Mouse (Mus musculus) forebrain, embryonic 14.5 days (tissue): Measurements from ENCODE around the gene Atg2a. TPM values are rescaled to one million over a fixed set of nuclear protein-coding genes. Genes with fewer than 3 reads are reported as not detected.
"Not testable (repeated sequence)": the region's sequence is repeated elsewhere in the genome, so short reads cannot be mapped to it uniquely, and the experiment has no call there.

Source experiments
- ATAC-seq: fragments of 200-750 bp; cut with Nextera tagmentation; 2 replicates; pipeline ENCODE4 v1.8.0; 2017; ENCODE audit warnings: mild to moderate bottlenecking, moderate library complexity
- DNase-seq: peaks from one replicate; pipeline ENCODE4 v3.0.0-alpha.2; 2015; ENCODE audit warnings: low spot score
- H3K27ac ChIP-seq: fragments of 300-500 bp; sonication (generic); 2 replicates; pipeline ENCODE4 v1.5.1; 2014; ENCODE audit warnings: low read depth, mild to moderate bottlenecking, control low read depth, low read length, moderate library complexity
- H3K27me3 ChIP-seq: fragments of 300-500 bp; sonication (generic); replicated peaks from 2 replicates; pipeline ENCODE4 v1.6.1; 2014; ENCODE audit warnings: low read length, control low read depth, mixed read lengths; ENCODE audit not compliant: control insufficient read depth, insufficient read depth
- H3K36me3 ChIP-seq: fragments of 300-500 bp; sonication (generic); 2 replicates; pipeline ENCODE4 v1.6.1; 2014; ENCODE audit warnings: low read length, control low read depth; ENCODE audit not compliant: control insufficient read depth, insufficient read depth
- H3K4me1 ChIP-seq: fragments of 300-500 bp; sonication (generic); 2 replicates; pipeline ENCODE4 v1.6.1; 2014; ENCODE audit warnings: antibody characterized with exemption, low read length, control low read depth; ENCODE audit not compliant: control insufficient read depth, insufficient read depth
- H3K4me2 ChIP-seq: fragments of 300-500 bp; sonication (generic); 2 replicates; pipeline ENCODE4 v1.6.1; 2014; ENCODE audit warnings: mild to moderate bottlenecking, control low read depth, low read length
- H3K4me3 ChIP-seq: fragments of 300-500 bp; sonication (generic); 2 replicates; pipeline ENCODE4 v1.5.1; 2014; ENCODE audit warnings: low read depth, low read length, control low read depth
- H3K9ac ChIP-seq: fragments of 300-500 bp; sonication (generic); 2 replicates; pipeline ENCODE4 v1.6.1; 2014; ENCODE audit warnings: mild to moderate bottlenecking, low read length, control low read depth, moderate library complexity
- H3K9me3 ChIP-seq: fragments of 300-500 bp; sonication (generic); replicated peaks from 2 replicates; pipeline ENCODE4 v1.6.1; 2016; ENCODE audit warnings: low read length, control low read depth, mixed read lengths; ENCODE audit not compliant: control insufficient read depth
- WGBS: fragments of 180-500 bp; shearing (Covaris S2); extraction: QIAGEN DNeasy Blood & Tissue Kit; methylation state at CpG from one replicate; pipeline ENCODE4 v1.1.7; 2014; 5-methylcytosine and 5-hydroxymethylcytosine counted together
- polyA plus RNA-seq: library from polyadenylated mRNA; unstranded; fragments of >200 nt; fragmentation: Nextera tagmentation; extraction: Ambion mirVana; gene quantifications from 2 replicates; pipeline ENCODE4 v1.2.1, GENCODE M21; 2014

Gene Atg2a
- polyA plus RNA-seq, 1 experiment from 2014 or later = 7.9 TPM

GRCm38 (mm10) chr19:6284502-6284901 lies 43.0 kb downstream of the Atg2a start:
- Histone ChIP-seq H3K4me2 (no peak overlapping the region), H3K27ac (no peak overlapping the region), H3K9ac (no peak overlapping the region), H3K4me3 (no peak overlapping the region), H3K27me3 (no peaks in the 10 kb centered on the region), H3K9me3 (no peaks in the 10 kb centered on the region), H3K36me3 (peaks cover 68% of the 10 kb centered on the region), H3K4me1 (no peaks in the 10 kb centered on the region; the same call in 1 of the 2 replicates)
- DNase-seq (no peak), ATAC-seq (no peak)
- 91% methylated on average over 12 of the region's 12 CpGs for WGBS

GRCm38 (mm10) chr19:6285226-6285625 lies 43.8 kb downstream of the Atg2a start:
- no peak overlapping the region for H3K4me2 ChIP-seq
- H3K4me3 ChIP-seq = no peak overlapping the region
- H3K27ac ChIP-seq = no peak overlapping the region
- WGBS = 85% methylated on average over 8 of the region's 8 CpGs
- H3K9me3 ChIP-seq = no peaks in the 10 kb centered on the region
- H3K36me3 ChIP-seq = peaks cover 64% of the 10 kb centered on the region
- H3K9ac ChIP-seq = no peak overlapping the region
- no peak for DNase-seq
- H3K4me1 ChIP-seq = no peaks in the 10 kb centered on the region
- ATAC-seq = no peak
- H3K27me3 ChIP-seq = no peaks in the 10 kb centered on the region

GRCm38 (mm10) chr19:6285632-6286433 lies 44.4 kb downstream of the Atg2a start:
- Histone ChIP-seq H3K4me1 (no peaks in the 10 kb centered on the region), H3K36me3 (peaks cover 58% of the 10 kb centered on the region), H3K27ac (no peak overlapping the region), H3K4me3 (no peak overlapping the region), H3K27me3 (no peaks in the 10 kb centered on the region), H3K9me3 (no peaks in the 10 kb centered on the region), H3K9ac (no peak overlapping the region), H3K4me2 (no peak overlapping the region)
- no peak for DNase-seq
- ATAC-seq = no peak
- 86% methylated on average over 7 of the region's 7 CpGs for WGBS

GRCm38 (mm10) chr19:6286434-6287401 lies 45.2 kb downstream of the Atg2a start:
- no peak overlapping the region for H3K4me2 ChIP-seq
- H3K27ac ChIP-seq = no peak overlapping the region
- no peak overlapping the region for H3K9ac ChIP-seq
- H3K4me3 ChIP-seq = no peak overlapping the region
- ATAC-seq = no peak
- H3K4me1 ChIP-seq = no peaks in the 10 kb centered on the region
- H3K27me3 ChIP-seq = no peaks in the 10 kb centered on the region
- no peak for DNase-seq
- H3K36me3 ChIP-seq = peaks cover 51% of the 10 kb centered on the region
- no peaks in the 10 kb centered on the region for H3K9me3 ChIP-seq
- WGBS = 85% methylated on average over 19 of the region's 19 CpGs

GRCm38 (mm10) chr19:6288236-6288894 lies 46.9 kb downstream of the Atg2a start:
- no peak overlapping the region for H3K4me2 ChIP-seq
- no peak overlapping the region for H3K9ac ChIP-seq
- H3K4me1 ChIP-seq = no peaks in the 10 kb centered on the region
- H3K9me3 ChIP-seq = no peaks in the 10 kb centered on the region
- WGBS = 81% methylated on average over 13 of the region's 13 CpGs
- DNase-seq = no peak
- ATAC-seq = no peak
- H3K27me3 ChIP-seq = no peaks in the 10 kb centered on the region
- no peak overlapping the region for H3K4me3 ChIP-seq
- H3K27ac ChIP-seq = no peak overlapping the region
- H3K36me3 ChIP-seq = peaks cover 36% of the 10 kb centered on the region

- 92% methylated on average over 14 of the region's 14 CpGs for WGBS
- H3K4me1 ChIP-seq = no peaks in the 10 kb centered on the region
- ATAC-seq = no peak
- H3K36me3 ChIP-seq = peaks cover 31% of the 10 kb centered on the region
- H3K4me2 ChIP-seq = no peak overlapping the region
- H3K4me3 ChIP-seq = no peak overlapping the region
- no peak overlapping the region for H3K9ac ChIP-seq
- DNase-seq = no peak
- H3K27ac ChIP-seq = no peak overlapping the region
- no peaks in the 10 kb centered on the region for H3K9me3 ChIP-seq
- no peaks in the 10 kb centered on the region for H3K27me3 ChIP-seq
Observed at GRCm38 (mm10) chr19:6289696-6290238, 48.3 kb downstream of the Atg2a start.

GRCm38 (mm10) chr19:6290720-6291116 lies 49.2 kb downstream of the Atg2a start:
- not testable (repeated sequence) for H3K4me2 ChIP-seq
- peaks cover 32% of the 10 kb centered on the region for H3K36me3 ChIP-seq

GRCm38 (mm10) chr19:6291117-6291781 lies 49.8 kb downstream of the Atg2a start:
- Histone ChIP-seq H3K4me2 (no peak overlapping the region), H3K9ac (no peak overlapping the region), H3K27ac (no peak overlapping the region), H3K4me3 (no peak overlapping the region), H3K9me3 (no peaks in the 10 kb centered on the region), H3K27me3 (no peaks in the 10 kb centered on the region), H3K4me1 (no peaks in the 10 kb centered on the region), H3K36me3 (peaks cover 33% of the 10 kb centered on the region)
- WGBS = 78% methylated on average over 10 of the region's 10 CpGs
- ATAC-seq = no peak
- DNase-seq = no peak

More at GRCm38 (mm10) chr19:6290720-6291116, 49.2 kb downstream of the Atg2a start:
- H3K27ac ChIP-seq, H3K9me3 ChIP-seq, H3K4me3 ChIP-seq, DNase-seq, H3K4me1 ChIP-seq, ATAC-seq, H3K27me3 ChIP-seq, H3K9ac ChIP-seq: not testable (repeated sequence)
- 88% methylated on average over 5 of the region's 6 CpGs for WGBS
